Mouse (Mus musculus) forebrain, embryonic 10.5 days (tissue): ENCODE measurements around the gene Kdm8. TPM values are rescaled to one million over a fixed set of nuclear protein-coding genes. Genes with fewer than 3 reads are reported as not detected.
"Not testable (repeated sequence)": the region's sequence is repeated elsewhere in the genome, so short reads cannot be mapped to it uniquely, and the experiment has no call there.

Source experiments
- DNase-seq: peaks from one replicate; pipeline ENCODE4 v3.0.0-alpha.2; 2017; ENCODE audit warnings: low spot score; ENCODE audit errors: extremely low spot score
- H3K27ac ChIP-seq: fragments of 300-500 bp; sonication (generic); 2 replicates; pipeline ENCODE4 v1.5.1; 2016; ENCODE audit warnings: mild to moderate bottlenecking
- H3K27me3 ChIP-seq: fragments of 300-500 bp; sonication (generic); 2 replicates; pipeline ENCODE4 v1.6.1; 2016; ENCODE audit warnings: mild to moderate bottlenecking; ENCODE audit not compliant: poor library complexity, severe bottlenecking
- H3K36me3 ChIP-seq: fragments of 300-500 bp; sonication (generic); replicated peaks from 2 replicates; pipeline ENCODE4 v1.6.1; 2016; ENCODE audit warnings: mild to moderate bottlenecking, moderate library complexity
- H3K4me1 ChIP-seq: fragments of 300-500 bp; sonication (generic); 2 replicates; pipeline ENCODE4 v1.6.1; 2016
- H3K4me3 ChIP-seq: fragments of 300-500 bp; sonication (generic); 2 replicates; pipeline ENCODE4 v1.5.1; 2016; ENCODE audit warnings: mild to moderate bottlenecking, moderate library complexity
- H3K9me3 ChIP-seq: fragments of 300-500 bp; sonication (generic); 2 replicates; pipeline ENCODE4 v1.6.1; 2016; ENCODE audit warnings: mild to moderate bottlenecking, moderate library complexity
- WGBS: fragments of 180-500 bp; shearing (Covaris S2); methylation state at CpG from one replicate; pipeline ENCODE4 v1.1.7; 2016; 5-methylcytosine and 5-hydroxymethylcytosine counted together
- polyA plus RNA-seq: library from polyadenylated mRNA; unstranded; fragments of >200 nt; fragmentation: Nextera tagmentation; extraction: Ambion mirVana; gene quantifications from 2 replicates; pipeline ENCODE4 v1.2.1, GENCODE M21; 2016

Gene Kdm8
- polyA plus RNA-seq, 1 experiment from 2014 or later, result 15.6 TPM

DNA sequence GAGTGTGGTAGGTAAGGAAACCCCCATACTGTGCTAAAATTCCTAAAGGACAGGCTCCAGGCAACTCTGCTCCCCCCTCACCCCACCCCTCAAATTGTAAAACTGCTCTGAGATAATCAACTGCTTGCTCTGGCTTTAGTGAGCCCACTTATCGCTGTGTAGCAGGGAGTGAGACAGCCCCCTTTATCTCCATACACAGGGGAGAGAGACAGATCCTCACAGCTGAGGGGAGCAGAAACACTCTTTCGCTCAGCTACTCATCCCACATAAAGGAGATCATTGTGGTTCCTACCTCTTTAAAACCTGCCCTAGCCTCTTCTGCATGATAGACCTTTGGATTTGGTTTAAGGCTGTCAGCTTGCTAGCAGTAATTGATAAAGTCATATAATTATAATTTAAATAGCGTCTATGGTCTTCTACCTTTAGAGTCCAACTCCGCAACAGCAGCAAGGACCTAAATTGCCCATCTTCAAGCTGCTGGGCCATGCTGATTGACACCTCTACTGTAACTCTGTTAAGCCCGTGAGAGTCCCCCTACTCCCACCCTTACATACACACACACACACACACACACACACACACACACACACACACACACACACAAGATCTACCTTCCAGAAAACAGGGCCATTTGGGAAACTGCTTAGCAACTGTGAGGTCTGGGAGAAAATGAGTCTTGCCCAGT lies 15.5 kb upstream of the Kdm8 start:
- H3K27me3 ChIP-seq, H3K4me1 ChIP-seq, H3K4me3 ChIP-seq, H3K9me3 ChIP-seq, DNase-seq, H3K36me3 ChIP-seq: not testable (repeated sequence)
- peak overlapping the region; percentile 58; the same call in 1 of the 2 replicates for H3K27ac ChIP-seq
- WGBS, result 88% methylated on average over 5 of the region's 5 CpGs

DNA sequence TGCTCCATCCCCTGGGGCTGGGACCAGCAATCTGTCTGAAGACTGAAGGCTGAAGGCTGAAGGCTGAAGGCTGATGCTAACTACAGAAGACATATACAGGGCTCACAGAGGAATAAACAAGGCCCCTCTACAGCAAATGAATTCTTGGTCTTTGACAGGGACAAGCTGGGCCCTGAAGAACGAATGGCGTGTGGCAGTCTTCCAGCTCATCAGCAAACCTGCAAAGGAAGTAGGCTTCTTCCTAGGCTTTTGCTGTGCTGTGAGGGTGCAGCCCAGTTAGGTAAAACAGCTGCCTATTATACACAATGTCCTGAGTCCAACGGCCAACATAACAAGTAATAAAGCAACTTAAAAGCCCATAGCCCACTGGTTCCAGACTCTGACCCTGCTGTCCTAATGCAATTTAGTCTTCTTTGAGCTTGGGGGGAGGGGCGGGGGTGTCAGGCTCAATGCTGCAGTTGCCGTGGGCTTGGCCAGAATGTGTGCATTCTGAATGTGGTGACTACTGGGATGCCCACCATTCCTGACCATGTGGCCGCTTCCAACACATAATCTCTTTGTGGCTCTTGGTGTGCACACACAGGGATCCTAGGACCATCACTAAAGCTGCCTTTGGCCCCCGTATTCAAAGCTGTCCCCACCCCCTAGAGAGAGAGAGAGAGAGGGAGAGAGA lies 14.2 kb upstream of the Kdm8 start:
- no peak overlapping the region for H3K4me3 ChIP-seq
- H3K36me3 ChIP-seq, result no peaks in the 10 kb centered on the region
- H3K27ac ChIP-seq, result peak overlapping the region; percentile 58; the same call in 1 of the 2 replicates
- no peak for DNase-seq
- WGBS, result 80% methylated on average over 7 of the region's 7 CpGs
- no peaks in the 10 kb centered on the region for H3K9me3 ChIP-seq
- H3K4me1 ChIP-seq, result no peaks in the 10 kb centered on the region
- H3K27me3 ChIP-seq, result no peaks in the 10 kb centered on the region

DNA sequence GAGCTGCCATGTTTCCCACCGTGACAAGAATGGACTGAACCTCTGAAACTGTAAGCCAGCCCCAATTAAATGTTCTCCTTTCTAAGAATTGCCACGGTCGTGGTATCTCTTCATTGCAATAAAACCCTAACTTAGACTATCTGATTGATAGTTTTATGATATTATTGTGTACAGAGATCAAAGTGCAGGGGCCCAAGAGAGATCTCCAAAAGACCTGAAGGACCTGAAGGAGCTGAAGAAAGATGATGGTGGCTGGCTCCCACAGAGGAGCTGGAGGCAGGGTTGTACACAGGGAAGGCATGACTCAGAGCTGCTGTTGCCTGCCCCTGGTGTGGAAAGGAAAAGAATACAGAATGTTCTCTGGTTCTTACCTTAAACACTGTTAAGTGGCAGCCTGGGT lies 10.6 kb upstream of the Kdm8 start:
- 89% methylated on average over 3 of the region's 3 CpGs for WGBS

DNA sequence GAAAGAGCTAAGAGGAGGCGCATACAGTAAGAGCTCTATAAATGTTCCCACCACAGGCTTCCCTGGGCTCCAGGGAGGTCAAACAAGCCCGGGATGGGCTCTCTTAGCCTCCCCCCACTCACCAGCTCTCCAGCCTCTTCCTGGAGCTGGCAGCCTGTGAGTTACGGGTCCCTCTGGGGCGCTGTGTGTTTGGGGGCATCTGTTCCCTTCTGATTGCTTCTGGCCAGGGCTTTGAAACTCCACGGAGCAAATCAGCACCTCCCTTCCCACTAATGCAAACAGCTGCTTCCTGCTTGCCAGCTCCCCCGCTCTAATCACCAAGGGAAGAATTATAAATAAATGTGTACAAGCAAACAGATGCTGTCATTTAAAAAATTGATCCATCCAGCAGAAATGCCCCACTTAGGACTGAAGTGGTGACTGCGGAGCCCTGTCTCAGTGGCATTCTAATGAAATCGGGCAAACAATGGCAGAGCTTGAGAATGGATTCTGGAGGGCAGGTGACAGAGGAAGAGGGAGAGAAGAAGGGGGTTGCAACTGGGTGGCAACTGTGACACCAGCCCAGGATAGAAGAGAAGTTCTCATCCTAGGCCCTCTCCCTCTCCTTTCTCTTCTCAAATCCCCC lies 9.7 kb upstream of the Kdm8 start:
- no peak for DNase-seq
- H3K4me1 ChIP-seq, result no peaks in the 10 kb centered on the region
- H3K27me3 ChIP-seq, result no peaks in the 10 kb centered on the region
- no peaks in the 10 kb centered on the region for H3K36me3 ChIP-seq
- no peaks in the 10 kb centered on the region for H3K9me3 ChIP-seq
- WGBS, result 71% methylated on average over 8 of the region's 8 CpGs
- H3K27ac ChIP-seq, result no peak overlapping the region
- H3K4me3 ChIP-seq, result no peak overlapping the region

More for the DNA sequence above, 10.6 kb upstream of the Kdm8 start:
- Histone ChIP-seq H3K27ac (no peak overlapping the region), H3K27me3 (no peaks in the 10 kb centered on the region), H3K36me3 (no peaks in the 10 kb centered on the region), H3K4me1 (no peaks in the 10 kb centered on the region), H3K9me3 (no peaks in the 10 kb centered on the region), H3K4me3 (no peak overlapping the region)
- DNase-seq, result no peak

DNA sequence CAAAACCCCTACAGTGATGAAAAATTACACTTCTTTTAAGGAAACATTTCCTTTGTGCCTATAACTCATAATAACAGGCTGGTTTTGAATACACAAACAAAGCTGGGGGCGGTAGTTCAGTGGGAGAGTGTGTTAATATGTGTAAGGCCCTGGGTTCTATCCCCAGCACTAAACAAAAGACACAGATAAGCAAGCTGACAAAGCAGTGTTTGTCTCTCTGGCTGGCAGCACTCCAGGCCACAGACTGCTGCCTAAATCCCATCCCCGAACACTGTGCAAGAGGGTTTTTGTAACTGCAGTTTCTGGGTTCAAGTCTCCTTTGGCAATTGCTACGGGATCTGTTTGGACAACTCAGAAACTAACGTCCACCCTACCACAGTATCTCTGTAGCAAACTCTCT lies 2.2 kb upstream of the Kdm8 start:
- Histone ChIP-seq H3K27ac (no peak overlapping the region), H3K4me1 (peaks cover 28% of the 10 kb centered on the region), H3K4me3 (no peak overlapping the region), H3K9me3 (no peaks in the 10 kb centered on the region), H3K36me3 (peaks cover 8% of the 10 kb centered on the region; the same call in 1 of the 2 replicates), H3K27me3 (no peaks in the 10 kb centered on the region)
- WGBS, result 77% methylated on average over 4 of the region's 4 CpGs
- no peak for DNase-seq

DNA sequence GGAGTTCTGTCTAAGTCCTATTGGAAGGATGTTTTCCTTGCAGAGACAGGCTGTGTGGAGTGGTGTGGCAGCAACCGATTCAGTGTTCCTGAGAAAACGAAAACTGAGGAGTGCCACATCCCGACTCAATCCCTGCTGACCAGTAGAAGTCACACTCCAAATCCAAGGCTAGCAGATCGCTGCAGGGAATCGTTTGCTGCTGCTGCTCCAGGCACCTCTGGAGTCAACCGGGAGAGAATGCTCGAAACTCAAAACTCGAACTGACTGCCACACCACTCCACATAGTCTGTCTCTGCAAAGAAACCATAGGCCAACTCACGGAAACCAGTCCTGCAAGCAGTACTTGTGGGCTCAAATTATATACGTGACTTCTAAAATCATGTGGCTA lies 406 bp upstream of the Kdm8 start:
- Histone ChIP-seq H3K4me3 (peak overlapping the region; percentile 70), H3K36me3 (peaks cover 8% of the 10 kb centered on the region; the same call in 1 of the 2 replicates), H3K27me3 (no peaks in the 10 kb centered on the region), H3K4me1 (peaks cover 28% of the 10 kb centered on the region), H3K9me3 (no peaks in the 10 kb centered on the region), H3K27ac (peak overlapping the region; percentile 98)
- DNase-seq, result no peak
- WGBS, result 41% methylated on average over 10 of the region's 10 CpGs

DNA sequence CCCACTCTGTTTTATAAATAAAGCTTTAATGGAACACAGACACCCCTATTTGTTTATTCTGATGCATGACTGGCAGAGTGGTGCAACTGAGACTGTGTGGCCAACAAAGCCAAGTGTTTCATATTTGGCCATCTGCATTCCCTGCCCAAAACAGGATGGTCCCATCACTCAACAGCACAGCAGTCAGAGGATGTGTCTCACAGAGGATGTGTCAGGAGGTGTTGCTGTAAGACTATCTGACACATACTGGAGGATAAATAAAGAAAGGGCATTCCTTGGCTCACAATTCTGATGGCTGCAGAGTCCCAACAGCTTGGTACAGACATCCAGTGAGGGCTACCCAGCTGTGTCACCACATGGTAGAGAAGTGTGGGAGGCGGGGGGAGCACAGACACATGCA lies 6.2 kb downstream of the Kdm8 start:
- no peak overlapping the region for H3K27ac ChIP-seq
- no peak overlapping the region for H3K4me3 ChIP-seq
- peaks cover 40% of the 10 kb centered on the region for H3K36me3 ChIP-seq
- H3K27me3 ChIP-seq, result no peaks in the 10 kb centered on the region
- H3K9me3 ChIP-seq, result no peaks in the 10 kb centered on the region
- peaks cover 5% of the 10 kb centered on the region for H3K4me1 ChIP-seq
- DNase-seq, result no peak
- WGBS, result 83% methylated on average over 1 of the region's 1 CpGs

DNA sequence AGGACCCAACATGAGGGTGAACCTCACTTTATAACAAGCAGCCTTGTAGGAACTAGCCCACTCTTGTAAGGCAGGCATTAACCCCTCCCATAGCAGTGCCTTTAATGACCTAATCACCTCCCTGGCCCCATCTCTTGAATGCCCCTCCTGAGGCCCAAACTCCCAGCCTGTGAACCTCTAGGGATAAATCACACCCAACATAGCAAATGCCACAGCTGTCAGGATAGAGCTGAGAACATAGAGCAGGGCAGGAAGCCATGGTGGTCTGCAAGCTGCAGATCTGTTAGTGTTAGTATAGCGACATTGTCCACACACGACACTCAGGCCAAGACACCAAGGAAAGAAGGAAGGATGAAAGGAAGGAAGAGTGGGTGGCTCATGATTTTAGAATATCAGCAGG lies 6.6 kb downstream of the Kdm8 start:
- H3K27me3 ChIP-seq, result no peaks in the 10 kb centered on the region
- H3K4me1 ChIP-seq, result peaks cover 1% of the 10 kb centered on the region
- DNase-seq, result no peak
- H3K9me3 ChIP-seq, result no peaks in the 10 kb centered on the region
- 98% methylated on average over 2 of the region's 2 CpGs for WGBS
- no peak overlapping the region for H3K27ac ChIP-seq
- H3K36me3 ChIP-seq, result peaks cover 44% of the 10 kb centered on the region
- H3K4me3 ChIP-seq, result no peak overlapping the region

DNA sequence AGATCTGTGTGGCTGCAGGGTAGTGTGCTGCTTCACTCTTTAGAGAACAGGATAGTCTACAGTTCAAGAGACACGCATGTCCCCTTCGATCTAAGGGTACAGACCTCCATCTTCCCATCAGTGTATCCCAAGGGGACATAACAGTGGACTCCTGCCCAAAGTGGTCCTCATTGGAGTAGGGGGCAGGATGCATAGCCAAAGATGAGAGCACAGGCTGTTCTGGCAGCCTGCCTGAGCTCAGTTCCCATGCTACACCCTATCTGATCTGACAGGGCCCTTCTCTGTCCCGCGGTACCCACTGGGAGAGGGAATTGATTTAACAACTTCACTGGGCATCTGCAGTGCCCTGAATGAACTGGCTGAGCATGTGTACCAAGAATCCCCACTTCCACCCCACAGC lies 9.2 kb downstream of the Kdm8 start:
- Histone ChIP-seq H3K4me1 (no peaks in the 10 kb centered on the region), H3K4me3 (no peak overlapping the region), H3K9me3 (no peaks in the 10 kb centered on the region), H3K27me3 (no peaks in the 10 kb centered on the region), H3K36me3 (peaks cover 51% of the 10 kb centered on the region), H3K27ac (no peak overlapping the region)
- no peak for DNase-seq
- 97% methylated on average over 4 of the region's 4 CpGs for WGBS

DNA sequence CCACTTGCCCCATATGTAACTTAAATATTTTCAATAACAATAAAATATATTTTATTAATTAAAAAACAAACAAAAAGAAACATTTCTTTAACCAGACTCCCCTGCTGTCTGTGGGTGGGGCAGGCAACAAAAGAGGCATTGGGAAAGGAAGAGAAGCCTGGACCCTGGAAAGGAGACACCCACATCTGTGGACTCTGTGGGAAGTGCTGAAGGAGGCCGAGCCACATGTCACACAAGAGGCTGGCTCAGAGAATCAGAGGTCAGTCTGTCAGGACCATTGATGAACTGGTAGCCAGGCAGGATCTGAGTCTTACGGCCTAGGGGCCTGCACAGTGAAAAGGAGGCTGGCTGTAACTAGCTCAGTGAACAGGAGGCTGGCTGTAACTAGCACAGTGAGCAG lies 17.7 kb downstream of the Kdm8 start:
- no peak for DNase-seq
- WGBS, result 53% methylated on average over 2 of the region's 2 CpGs
- no peaks in the 10 kb centered on the region for H3K27me3 ChIP-seq
- H3K27ac ChIP-seq, result peak overlapping the region; percentile 63
- H3K4me1 ChIP-seq, result peaks cover 6% of the 10 kb centered on the region
- no peak overlapping the region for H3K4me3 ChIP-seq
- no peaks in the 10 kb centered on the region for H3K9me3 ChIP-seq
- peaks cover 47% of the 10 kb centered on the region for H3K36me3 ChIP-seq

DNA sequence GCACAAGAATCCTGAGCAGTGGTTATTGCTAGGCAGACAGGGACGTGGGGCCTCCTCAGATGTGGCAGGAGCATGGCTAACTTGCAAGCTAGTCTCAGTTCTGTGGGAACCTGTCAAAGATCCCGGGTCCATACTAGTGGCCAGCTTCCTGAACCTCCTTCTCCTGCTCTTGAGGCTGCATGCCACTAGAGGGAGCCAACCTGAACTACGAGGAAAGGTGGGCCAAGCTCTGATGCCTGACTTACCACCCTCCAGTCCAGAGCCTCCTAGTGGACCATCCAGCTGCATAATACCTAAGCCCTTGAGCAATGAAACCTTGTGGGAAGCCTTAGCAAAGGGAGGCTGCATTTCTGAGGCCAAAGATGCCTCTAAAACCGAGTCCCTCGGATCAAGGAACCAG lies 25.5 kb downstream of the Kdm8 start:
- Histone ChIP-seq H3K4me1 (peaks cover 13% of the 10 kb centered on the region), H3K27ac (no peak overlapping the region), H3K27me3 (no peaks in the 10 kb centered on the region), H3K9me3 (no peaks in the 10 kb centered on the region), H3K4me3 (no peak overlapping the region), H3K36me3 (peaks cover 68% of the 10 kb centered on the region)
- peak; percentile 66 for DNase-seq
- WGBS, result 33% methylated on average over 5 of the region's 5 CpGs

DNA sequence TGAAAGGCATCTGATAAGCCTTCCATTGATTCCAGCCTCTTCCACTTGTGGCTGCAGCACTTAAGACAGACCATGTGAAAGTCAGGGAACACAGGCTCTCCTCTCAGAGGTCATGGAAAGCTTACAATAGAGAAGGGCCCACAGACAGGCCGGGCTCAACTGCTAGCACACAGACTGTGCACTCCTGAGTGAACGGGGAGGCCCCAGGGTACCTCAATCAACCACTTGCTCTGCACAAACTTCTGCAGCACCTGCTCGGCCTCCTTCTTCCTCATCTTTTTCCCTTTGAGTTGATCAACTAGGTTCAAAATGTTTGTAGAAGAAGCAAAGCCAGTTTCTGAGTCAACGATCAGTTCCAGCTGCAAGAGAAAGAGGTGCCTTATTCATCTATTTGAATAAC lies 26.4 kb downstream of the Kdm8 start:
- H3K36me3 ChIP-seq, result peaks cover 61% of the 10 kb centered on the region

More for the DNA sequence above, 26.4 kb downstream of the Kdm8 start:
- 98% methylated on average over 4 of the region's 4 CpGs for WGBS
- Histone ChIP-seq H3K4me1 (peaks cover 23% of the 10 kb centered on the region), H3K27me3 (no peaks in the 10 kb centered on the region), H3K9me3 (no peaks in the 10 kb centered on the region), H3K27ac (no peak overlapping the region), H3K4me3 (no peak overlapping the region)
- DNase-seq, result no peak
